Mouse (Mus musculus): ENCODE measurements around the gene Car10. TPM values are rescaled to one million over a fixed set of nuclear protein-coding genes. Genes with fewer than 3 reads are reported as not detected.

Gene Car10
- polyA plus RNA-seq, 1 experiment from 2014 or later: 0.29 TPM

- Histone ChIP-seq H3K27me3 (no peaks in the 10 kb centered on the region), H3K9ac (replicated peaks) (no peak overlapping the region), H3K9me3 (no peaks in the 10 kb centered on the region), H3K4me3 (replicated peaks) (no peak overlapping the region), H3K36me3 (no peaks in the 10 kb centered on the region), H3K4me1 (replicated peaks) (peaks cover 4% of the 10 kb centered on the region; the same call in 1 of the 2 replicates), H3K4me2 (no peak overlapping the region), H3K27ac (no peak overlapping the region)
- WGBS: 31% methylated on average over 4 of the region's 4 CpGs
- ATAC-seq (ENCODE audit: insufficient number of reproducible peaks, insufficient read depth, low FRiP score, low TSS enrichment, low read depth): no peak
Observed at GRCm38 (mm10) chr11:93581326-93581725, 483.5 kb downstream of the Car10 start.

GRCm38 (mm10) chr11:93587788-93588187 lies 490.0 kb downstream of the Car10 start:
- no peak for ATAC-seq (ENCODE audit: insufficient number of reproducible peaks, insufficient read depth, low FRiP score, low TSS enrichment, low read depth)
- Histone ChIP-seq H3K4me2 (no peak overlapping the region), H3K27ac (no peak overlapping the region), H3K36me3 (no peaks in the 10 kb centered on the region), H3K9me3 (0 out of 2 replicates have a peak, but pooled peaks cover 6% of the 10 kb centered on the region), H3K9ac (replicated peaks) (no peak overlapping the region), H3K4me1 (replicated peaks) (no peaks in the 10 kb centered on the region), H3K4me3 (replicated peaks) (no peak overlapping the region), H3K27me3 (no peaks in the 10 kb centered on the region)
- 80% methylated on average over 4 of the region's 4 CpGs for WGBS

DNA sequence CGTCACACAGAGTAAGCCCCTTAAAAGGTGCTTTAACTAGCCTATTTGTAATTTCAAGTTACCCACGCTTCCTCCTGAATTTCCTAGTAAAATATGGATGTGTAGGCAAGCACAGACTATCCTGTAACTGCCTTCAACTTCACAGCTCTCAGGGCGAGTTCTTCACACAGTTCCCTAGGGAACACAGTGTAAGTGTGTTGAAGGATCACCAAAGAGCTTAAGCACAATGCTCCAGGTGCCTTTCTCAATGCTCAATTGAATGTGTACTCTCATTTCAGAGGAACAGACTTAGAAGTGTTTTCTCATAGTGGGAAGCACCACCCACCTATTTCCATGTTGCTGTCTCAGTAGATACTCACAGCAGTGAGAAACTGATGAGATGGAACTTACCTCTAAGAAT lies 492.8 kb downstream of the Car10 start:
- no peak overlapping the region for H3K9ac ChIP-seq (replicated peaks)
- H3K4me1 ChIP-seq (replicated peaks): no peaks in the 10 kb centered on the region
- no peak for ATAC-seq (ENCODE audit: insufficient number of reproducible peaks, insufficient read depth, low FRiP score, low TSS enrichment, low read depth)
- H3K4me3 ChIP-seq (replicated peaks): no peak overlapping the region
- H3K27me3 ChIP-seq: no peaks in the 10 kb centered on the region
- H3K4me2 ChIP-seq: no peak overlapping the region
- no peaks in the 10 kb centered on the region for H3K36me3 ChIP-seq
- 0 out of 2 replicates have a peak, but pooled peaks cover 6% of the 10 kb centered on the region for H3K9me3 ChIP-seq
- WGBS: 60% methylated on average over 3 of the region's 3 CpGs
- H3K27ac ChIP-seq: no peak overlapping the region

- 19% methylated on average over 2 of the region's 2 CpGs for WGBS
- Histone ChIP-seq H3K36me3 (no peaks in the 10 kb centered on the region), H3K4me3 (replicated peaks) (no peak overlapping the region), H3K9me3 (0 out of 2 replicates have a peak, but pooled peaks cover 6% of the 10 kb centered on the region), H3K4me2 (no peak overlapping the region), H3K4me1 (replicated peaks) (no peaks in the 10 kb centered on the region), H3K27ac (no peak overlapping the region), H3K9ac (replicated peaks) (no peak overlapping the region), H3K27me3 (no peaks in the 10 kb centered on the region)
- ATAC-seq (ENCODE audit: insufficient number of reproducible peaks, insufficient read depth, low FRiP score, low TSS enrichment, low read depth): no peak
Observed at GRCm38 (mm10) chr11:93594033-93594432, 496.2 kb downstream of the Car10 start.

DNA sequence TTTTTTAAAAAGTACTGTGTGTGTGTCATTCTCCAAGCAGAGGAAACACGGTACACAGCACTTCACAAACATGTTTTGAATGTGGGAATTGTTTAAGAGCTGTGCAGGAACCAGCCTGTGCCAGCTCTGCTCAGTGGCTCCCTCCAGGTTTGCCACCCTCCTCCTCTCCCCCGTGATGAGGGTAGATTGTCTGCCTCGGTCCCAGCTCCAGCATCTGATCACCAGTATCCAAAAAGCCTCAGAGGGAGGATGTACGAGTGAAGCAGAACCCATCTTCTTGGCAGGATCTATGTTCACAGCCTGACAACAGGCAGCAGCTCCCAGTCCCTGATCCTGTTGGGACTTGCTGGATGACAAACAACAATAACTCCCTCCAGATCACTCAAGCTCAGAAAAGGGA lies 500.3 kb downstream of the Car10 start:
- Histone ChIP-seq H3K27me3 (no peaks in the 10 kb centered on the region), H3K9me3 (no peaks in the 10 kb centered on the region)
- WGBS: 67% methylated on average over 4 of the region's 4 CpGs

DNA sequence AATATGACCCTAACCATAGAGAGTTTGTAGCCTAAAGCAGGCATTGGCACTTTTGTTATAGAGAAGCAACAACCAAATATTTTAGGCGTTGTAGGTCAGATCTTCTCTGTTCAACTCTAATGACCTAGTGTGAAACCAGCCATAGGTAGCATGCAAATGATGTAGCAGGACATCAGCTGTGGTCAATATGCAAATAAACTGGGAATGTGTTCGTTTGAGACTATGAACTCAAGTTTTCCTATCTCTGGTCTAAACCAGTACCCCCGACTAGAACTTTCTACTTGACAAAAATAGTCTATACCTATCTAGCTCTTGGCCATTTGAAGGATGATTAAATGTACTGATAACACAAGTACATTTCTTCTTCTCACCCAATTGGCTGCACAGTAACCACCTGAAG lies 501.9 kb downstream of the Car10 start:
- WGBS: 92% methylated on average over 3 of the region's 3 CpGs
- no peak overlapping the region for H3K4me2 ChIP-seq
- no peak overlapping the region for H3K27ac ChIP-seq
- H3K27me3 ChIP-seq: no peaks in the 10 kb centered on the region
- no peak overlapping the region for H3K9ac ChIP-seq (replicated peaks)
- no peak for ATAC-seq (ENCODE audit: insufficient number of reproducible peaks, insufficient read depth, low FRiP score, low TSS enrichment, low read depth)
- no peaks in the 10 kb centered on the region for H3K36me3 ChIP-seq
- H3K4me1 ChIP-seq (replicated peaks): peaks cover 16% of the 10 kb centered on the region
- H3K4me3 ChIP-seq (replicated peaks): no peak overlapping the region
- H3K9me3 ChIP-seq: no peaks in the 10 kb centered on the region

More for the DNA sequence above, 500.3 kb downstream of the Car10 start:
- Histone ChIP-seq H3K9ac (replicated peaks) (no peak overlapping the region), H3K4me1 (replicated peaks) (peaks cover 16% of the 10 kb centered on the region), H3K27ac (no peak overlapping the region), H3K4me2 (no peak overlapping the region), H3K36me3 (no peaks in the 10 kb centered on the region), H3K4me3 (replicated peaks) (no peak overlapping the region)
- ATAC-seq (ENCODE audit: insufficient number of reproducible peaks, insufficient read depth, low FRiP score, low TSS enrichment, low read depth): no peak

GRCm38 (mm10) chr11:93603575-93603974 lies 505.7 kb downstream of the Car10 start:
- peaks cover 16% of the 10 kb centered on the region for H3K4me1 ChIP-seq (replicated peaks)
- no peaks in the 10 kb centered on the region for H3K27me3 ChIP-seq
- ATAC-seq (ENCODE audit: insufficient number of reproducible peaks, insufficient read depth, low FRiP score, low TSS enrichment, low read depth): no peak
- H3K9me3 ChIP-seq: no peaks in the 10 kb centered on the region
- no peaks in the 10 kb centered on the region for H3K36me3 ChIP-seq
- no peak overlapping the region for H3K27ac ChIP-seq
- WGBS: 40% methylated on average over 1 of the region's 1 CpGs
- no peak overlapping the region for H3K4me3 ChIP-seq (replicated peaks)
- no peak overlapping the region for H3K4me2 ChIP-seq
- H3K9ac ChIP-seq (replicated peaks): no peak overlapping the region

- Histone ChIP-seq H3K4me2 (no peak overlapping the region), H3K4me1 (replicated peaks) (peaks cover 5% of the 10 kb centered on the region; the same call in 1 of the 2 replicates), H3K9ac (replicated peaks) (no peak overlapping the region), H3K36me3 (no peaks in the 10 kb centered on the region), H3K9me3 (no peaks in the 10 kb centered on the region), H3K27ac (no peak overlapping the region), H3K27me3 (no peaks in the 10 kb centered on the region), H3K4me3 (replicated peaks) (no peak overlapping the region)
- WGBS: 81% methylated on average over 1 of the region's 1 CpGs
- ATAC-seq (ENCODE audit: insufficient number of reproducible peaks, insufficient read depth, low FRiP score, low TSS enrichment, low read depth): no peak
Observed at GRCm38 (mm10) chr11:93607111-93607510, 509.3 kb downstream of the Car10 start.

DNA sequence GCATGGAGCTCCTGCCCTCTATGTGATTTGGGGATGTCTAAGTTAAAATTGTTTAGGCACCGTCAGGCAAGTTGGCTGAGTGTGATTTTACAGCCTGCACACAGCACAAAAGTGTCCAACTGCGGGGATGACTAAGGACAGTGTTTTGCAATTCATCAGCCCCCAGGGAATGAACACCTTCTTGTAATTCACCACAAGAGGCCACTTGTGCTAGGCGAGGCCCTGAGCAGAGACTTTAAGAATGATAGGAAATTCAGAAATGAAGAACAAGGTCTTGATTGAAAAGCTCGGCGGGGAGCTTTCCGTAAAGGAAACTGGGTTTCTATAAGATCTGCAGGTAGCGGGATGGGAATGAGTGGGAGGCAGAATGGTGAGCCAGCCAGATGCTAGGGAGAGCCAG lies 510.9 kb downstream of the Car10 start:
- Histone ChIP-seq H3K4me3 (replicated peaks) (no peak overlapping the region), H3K36me3 (no peaks in the 10 kb centered on the region), H3K4me2 (no peak overlapping the region), H3K27me3 (no peaks in the 10 kb centered on the region), H3K27ac (no peak overlapping the region), H3K9ac (replicated peaks) (no peak overlapping the region), H3K9me3 (no peaks in the 10 kb centered on the region), H3K4me1 (replicated peaks) (no peaks in the 10 kb centered on the region)
- WGBS: 58% methylated on average over 7 of the region's 7 CpGs
- ATAC-seq (ENCODE audit: insufficient number of reproducible peaks, insufficient read depth, low FRiP score, low TSS enrichment, low read depth): no peak

- no peak overlapping the region for H3K4me3 ChIP-seq (replicated peaks)
- no peak overlapping the region for H3K9ac ChIP-seq (replicated peaks)
- no peak overlapping the region for H3K27ac ChIP-seq
- ATAC-seq (ENCODE audit: insufficient number of reproducible peaks, insufficient read depth, low FRiP score, low TSS enrichment, low read depth): no peak
- H3K9me3 ChIP-seq: no peaks in the 10 kb centered on the region
- H3K4me2 ChIP-seq: no peak overlapping the region
- no peaks in the 10 kb centered on the region for H3K36me3 ChIP-seq
- no peaks in the 10 kb centered on the region for H3K4me1 ChIP-seq (replicated peaks)
- WGBS: 81% methylated on average over 4 of the region's 4 CpGs
- H3K27me3 ChIP-seq: no peaks in the 10 kb centered on the region
Observed at GRCm38 (mm10) chr11:93612071-93612470, 514.2 kb downstream of the Car10 start.

DNA sequence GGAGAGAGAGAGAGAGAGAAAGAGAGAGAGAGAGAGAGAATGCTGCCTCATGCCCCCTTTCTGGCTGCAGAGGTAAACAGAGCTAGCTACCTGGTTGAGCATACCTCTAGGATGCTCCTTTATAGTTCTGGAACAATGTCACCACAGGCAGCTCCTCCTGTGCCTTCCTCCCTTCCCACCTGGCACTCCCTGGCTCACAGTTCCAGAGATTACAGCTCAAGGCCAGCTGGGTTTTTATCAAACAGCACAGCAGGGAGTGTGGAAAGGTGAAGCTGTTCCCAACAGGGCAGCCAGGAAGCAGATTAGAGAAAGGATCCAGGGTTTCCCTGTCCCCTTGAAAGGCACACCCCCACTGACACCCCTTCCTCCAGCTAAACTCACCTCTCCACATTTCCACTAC lies 517.0 kb downstream of the Car10 start:
- no peaks in the 10 kb centered on the region for H3K27me3 ChIP-seq
- no peaks in the 10 kb centered on the region for H3K9me3 ChIP-seq
- no peaks in the 10 kb centered on the region for H3K36me3 ChIP-seq
- no peak overlapping the region for H3K4me3 ChIP-seq (replicated peaks)
- H3K9ac ChIP-seq (replicated peaks): no peak overlapping the region
- no peak overlapping the region for H3K27ac ChIP-seq
- H3K4me1 ChIP-seq (replicated peaks): no peaks in the 10 kb centered on the region
- ATAC-seq (ENCODE audit: insufficient number of reproducible peaks, insufficient read depth, low FRiP score, low TSS enrichment, low read depth): no peak
- no peak overlapping the region for H3K4me2 ChIP-seq

DNA sequence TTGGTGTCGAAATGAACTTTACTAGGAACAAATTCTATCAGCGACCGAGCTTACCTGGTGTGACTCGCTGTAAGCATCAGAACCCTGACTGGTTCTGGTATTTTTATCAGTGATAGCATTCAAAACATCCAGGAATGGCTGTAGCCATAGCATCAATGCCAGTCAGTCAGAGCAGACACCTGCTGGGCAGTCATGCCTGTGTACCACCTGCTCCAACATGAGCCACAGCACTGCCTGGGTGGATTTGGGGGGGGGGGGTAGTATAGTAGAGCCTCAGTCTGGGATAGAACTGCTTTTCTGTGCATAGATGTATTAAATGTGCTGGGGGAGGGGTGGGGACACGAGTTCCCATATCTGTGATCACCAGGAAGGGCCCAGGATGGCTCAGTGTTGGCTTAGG lies 525.8 kb downstream of the Car10 start:
- Histone ChIP-seq H3K4me1 (replicated peaks) (no peaks in the 10 kb centered on the region), H3K27ac (no peak overlapping the region), H3K9ac (replicated peaks) (no peak overlapping the region), H3K36me3 (no peaks in the 10 kb centered on the region), H3K4me2 (no peak overlapping the region), H3K9me3 (no peaks in the 10 kb centered on the region), H3K27me3 (no peaks in the 10 kb centered on the region), H3K4me3 (replicated peaks) (no peak overlapping the region)
- no peak for ATAC-seq (ENCODE audit: insufficient number of reproducible peaks, insufficient read depth, low FRiP score, low TSS enrichment, low read depth)
- 80% methylated on average over 5 of the region's 5 CpGs for WGBS

Data from limb, embryonic 12.5 days (tissue).